Mouse (Mus musculus) liver, embryonic 14.5 days (tissue): ENCODE data around the gene Sebox. TPM values are rescaled to one million over a fixed set of nuclear protein-coding genes. Genes with fewer than 3 reads are reported as not detected.

ENCODE experiments used
- ATAC-seq: fragments of 200-750 bp; cut with Nextera tagmentation; 2 replicates; pipeline ENCODE4 v1.8.0; 2017; ENCODE audit warnings: moderate number of reproducible peaks, mild to moderate bottlenecking, moderate library complexity; ENCODE audit not compliant: insufficient read depth
- DNase-seq, 3 experiments: peaks; one replicate each; pipeline ENCODE4 v3.0.0-alpha.2; 2012 to 2013; ENCODE audit warnings: low read depth in 3 of 3, low spot score in 3 of 3
- H3K27ac ChIP-seq: fragments of 300-500 bp; sonication (generic); 2 replicates; pipeline ENCODE4 v1.5.1; 2014; ENCODE audit warnings: moderate library complexity, mild to moderate bottlenecking, control low read depth, inconsistent platforms
- H3K27me3 ChIP-seq: fragments of 300-500 bp; sonication (generic); 2 replicates; pipeline ENCODE4 v1.6.1; 2014; ENCODE audit warnings: mild to moderate bottlenecking, low read length, moderate library complexity; ENCODE audit not compliant: control insufficient read depth, insufficient read depth
- H3K36me3 ChIP-seq: fragments of 300-500 bp; sonication (generic); replicated peaks from 2 replicates; pipeline ENCODE4 v1.6.1; 2014; ENCODE audit warnings: low read depth; ENCODE audit not compliant: control insufficient read depth, insufficient read depth
- H3K4me1 ChIP-seq, 2 experiments: fragments of 200-500 bp in 1 of 2; fragments of 300-500 bp in 1 of 2; sonication (generic) in 1 of 2; replicated peaks; 2 replicates each; pipeline ENCODE4 v1.6.1; 2012 to 2014; ENCODE audit warnings: antibody characterized with exemption in 1 of 2, inconsistent platforms in 1 of 2, low read length in 1 of 2; ENCODE audit not compliant: control insufficient read depth in 2 of 2, insufficient read depth in 2 of 2
- H3K4me2 ChIP-seq: fragments of 300-500 bp; sonication (generic); 2 replicates; pipeline ENCODE4 v1.6.1; 2014; ENCODE audit warnings: low read depth, mild to moderate bottlenecking, control low read depth, moderate library complexity
- H3K4me3 ChIP-seq, 2 experiments: fragments of 200-500 bp in 1 of 2; fragments of 300-500 bp in 1 of 2; sonication (generic) in 1 of 2; 2 replicates each; pipeline ENCODE4 v1.5.1; 2012 to 2014; ENCODE audit warnings: low read depth in 2 of 2, low read length in 2 of 2, mild to moderate bottlenecking in 2 of 2, control low read depth in 1 of 2, inconsistent platforms in 1 of 2, moderate library complexity in 1 of 2; ENCODE audit not compliant: insufficient read depth in 1 of 2
- H3K9ac ChIP-seq: fragments of 300-500 bp; sonication (generic); replicated peaks from 2 replicates; pipeline ENCODE4 v1.6.1; 2014; ENCODE audit warnings: mild to moderate bottlenecking, control low read depth, moderate library complexity
- H3K9me3 ChIP-seq: fragments of 300-500 bp; sonication (generic); 2 replicates; pipeline ENCODE4 v1.6.1; 2016; ENCODE audit warnings: low read length, mixed read lengths; ENCODE audit not compliant: control insufficient read depth
- CTCF ChIP-seq: IDR thresholded peaks from 2 replicates; pipeline ENCODE4 v1.5.1; 2016; ENCODE audit warnings: antibody characterized with exemption, low read depth, control low read depth
- EP300 ChIP-seq: IDR thresholded peaks from 2 replicates; pipeline ENCODE4 v1.6.1; 2016; ENCODE audit warnings: antibody characterized with exemption, low read depth
- WGBS: fragments of 180-500 bp; shearing (Covaris S2); extraction: QIAGEN DNeasy Blood & Tissue Kit; methylation state at CpG from one replicate; pipeline ENCODE4 v1.1.7; 2014; ENCODE audit not compliant: insufficient replicate concordance; 5-methylcytosine and 5-hydroxymethylcytosine counted together
- polyA plus RNA-seq, 2 experiments: library from polyadenylated mRNA; depleted of rRNA in 1 of 2; stranded (reverse) in 1 of 2; unstranded in 1 of 2; fragments of >200 nt; fragmentation: Nextera tagmentation in 1 of 2; extraction: Ambion mirVana in 1 of 2; gene quantifications; 2 replicates each; pipeline versions ENCODE4 v1.2.1 to v1.2.3; 2012 to 2014

Gene Sebox
- polyA plus RNA-seq, 2 experiments = 0.28 to 0.39 TPM

- ATAC-seq (no peak), DNase-seq (peak in 1 of 3 experiments; percentile 52)
- peak overlapping the region; percentile 60 to 78 for H3K4me3 ChIP-seq
- H3K4me2 ChIP-seq = peak overlapping the region; percentile 97
- H3K27me3 ChIP-seq = no peaks in the 10 kb centered on the region
- TF ChIP-seq EP300 = no peak
- no peak for TF ChIP-seq CTCF
- H3K9me3 ChIP-seq = no peaks in the 10 kb centered on the region
- WGBS = 2% methylated on average over 23 of the region's 23 CpGs
- peak overlapping the region; percentile 69 for H3K27ac ChIP-seq
- H3K9ac ChIP-seq = peak overlapping the region; percentile 68
- peaks cover 18% of the 10 kb centered on the region for H3K36me3 ChIP-seq
- peaks cover 13 to 18% of the 10 kb centered on the region in 2 experiments for H3K4me1 ChIP-seq
Measured at GRCm38 (mm10) chr11:78535376-78536079, 32.3 kb downstream of the Sebox start.

- Histone ChIP-seq H3K9ac (peak within 1 kb of the TSS; percentile 80), H3K4me1 (peaks cover 13 to 18% of the 10 kb centered on the region in 2 experiments), H3K36me3 (peaks cover 23% of the 10 kb centered on the region), H3K9me3 (no peaks in the 10 kb centered on the region), H3K27me3 (no peaks in the 10 kb centered on the region), H3K27ac (peak within 1 kb of the TSS; percentile 69), H3K4me2 (peak within 1 kb of the TSS; percentile 97), H3K4me3 (peak within 1 kb of the TSS; percentile 72 to 78)
- no peak for TF ChIP-seq CTCF
- no peak for TF ChIP-seq EP300
- WGBS = under 1% methylated on average over 52 of the region's 52 CpGs
- ATAC-seq (peak; percentile 95), DNase-seq (peak; percentile 99 to 100 (median 99))
Measured at GRCm38 (mm10) chr11:78536080-78536689, 32.9 kb downstream of the Sebox start, which contains the start of the genes Tnfaip1 and Ift20. Gene Tnfaip1 (minus strand): TSS chr11:78536332. Gene Ift20 (plus strand): TSS chr11:78536361.

GRCm38 (mm10) chr11:78536690-78537084 is 33.4 kb downstream of the Sebox start:
- no peak for ATAC-seq
- Histone ChIP-seq H3K4me1 (peaks cover 13 to 18% of the 10 kb centered on the region in 2 experiments), H3K27me3 (no peaks in the 10 kb centered on the region), H3K9ac (peak overlapping the region; percentile 80), H3K36me3 (peaks cover 26% of the 10 kb centered on the region), H3K4me2 (peak overlapping the region; percentile 97), H3K4me3 (peak overlapping the region; percentile 72 to 78), H3K27ac (peak overlapping the region; percentile 48), H3K9me3 (no peaks in the 10 kb centered on the region)
- no peak for TF ChIP-seq EP300
- no peak for TF ChIP-seq CTCF
- 2% methylated on average over 14 of the region's 14 CpGs for WGBS
- no peak for DNase-seq

GRCm38 (mm10) chr11:78540358-78540757 is 37.1 kb downstream of the Sebox start:
- Histone ChIP-seq H3K27me3 (no peaks in the 10 kb centered on the region), H3K9ac (no peak overlapping the region), H3K27ac (no peak overlapping the region), H3K9me3 (no peaks in the 10 kb centered on the region), H3K4me2 (no peak overlapping the region), H3K4me3 (no peak overlapping the region), H3K4me1 (peaks cover 8 to 15% of the 10 kb centered on the region in 2 experiments; a peak in 3 of 4 replicates), H3K36me3 (peaks cover 32% of the 10 kb centered on the region)
- TF ChIP-seq EP300 (no peak), CTCF (no peak)
- no peak for DNase-seq
- WGBS = 72% methylated on average over 3 of the region's 3 CpGs
- no peak for ATAC-seq
